Mouse (Mus musculus) neural tube, embryonic 12.5 days (tissue): Measurements from ENCODE around the gene Gm14226. TPM values are rescaled to one million over a fixed set of nuclear protein-coding genes. Genes with fewer than 3 reads are reported as not detected.

ENCODE experiments used
- ATAC-seq: fragments of 200-750 bp; cut with Nextera tagmentation; 2 replicates; pipeline ENCODE4 v1.8.0; 2017; ENCODE audit warnings: low read depth, mild to moderate bottlenecking, moderate TSS enrichment, moderate library complexity; ENCODE audit not compliant: low FRiP score
- H3K27ac ChIP-seq: fragments of 300-500 bp; sonication (generic); 2 replicates; pipeline ENCODE4 v1.5.1; 2016
- H3K27me3 ChIP-seq: fragments of 300-500 bp; sonication (generic); replicated peaks from 2 replicates; pipeline ENCODE4 v1.6.1; 2016; ENCODE audit warnings: mild to moderate bottlenecking
- H3K36me3 ChIP-seq: fragments of 300-500 bp; sonication (generic); 2 replicates; pipeline ENCODE4 v1.6.1; 2016; ENCODE audit warnings: mild to moderate bottlenecking
- H3K4me1 ChIP-seq: fragments of 300-500 bp; sonication (generic); 2 replicates; pipeline ENCODE4 v1.6.1; 2016
- H3K4me2 ChIP-seq: fragments of 300-500 bp; sonication (generic); replicated peaks from 2 replicates; pipeline ENCODE4 v1.6.1; 2016; ENCODE audit warnings: mild to moderate bottlenecking
- H3K4me3 ChIP-seq: fragments of 300-500 bp; sonication (generic); 2 replicates; pipeline ENCODE4 v1.5.1; 2016
- H3K9ac ChIP-seq: fragments of 300-500 bp; sonication (generic); 2 replicates; pipeline ENCODE4 v1.6.1; 2016; ENCODE audit warnings: mild to moderate bottlenecking
- H3K9me3 ChIP-seq: fragments of 300-500 bp; sonication (generic); 2 replicates; pipeline ENCODE4 v1.6.1; 2016; ENCODE audit warnings: mild to moderate bottlenecking
- WGBS: fragments of 180-500 bp; shearing (Covaris S2); methylation state at CpG from one replicate; pipeline ENCODE4 v1.1.7; 2016; 5-methylcytosine and 5-hydroxymethylcytosine counted together
- polyA plus RNA-seq: library from polyadenylated mRNA; unstranded; fragments of >200 nt; fragmentation: Nextera tagmentation; extraction: Ambion mirVana; gene quantifications from 2 replicates; pipeline ENCODE4 v1.2.1, GENCODE M21; 2016

Gm14226 gene
- polyA plus RNA-seq, 1 experiment from 2014 or later: 0.52 TPM

DNA sequence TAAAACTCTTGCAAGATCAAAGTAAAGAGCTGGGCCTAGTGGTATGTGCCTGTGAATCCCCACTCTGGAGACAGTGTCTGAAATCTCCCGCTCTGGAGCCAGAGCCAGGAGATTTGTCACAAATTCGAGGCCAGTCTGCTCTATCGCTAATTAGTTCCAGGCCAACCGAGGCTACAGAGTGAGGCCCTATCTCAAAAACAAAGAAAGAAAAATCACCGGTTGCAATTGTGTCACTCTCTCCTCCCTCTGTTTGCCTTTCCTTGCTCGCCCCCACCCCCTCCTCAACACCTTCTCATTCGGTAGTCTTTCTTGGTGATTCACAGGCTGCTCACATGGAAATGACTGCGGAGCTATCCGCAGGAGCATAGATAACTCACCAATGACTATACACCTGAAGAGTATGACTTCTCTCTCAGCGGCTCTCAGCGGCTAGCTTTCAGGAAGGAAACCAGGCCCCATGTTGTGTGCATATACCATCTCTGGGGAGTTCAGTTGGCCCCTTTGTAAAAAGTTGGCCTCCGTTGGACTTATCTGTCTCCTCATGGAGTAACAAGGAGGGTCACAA is 56.8 kb downstream of the Gm14226 start:
- 17% methylated on average over 12 of the region's 12 CpGs for WGBS
- ATAC-seq: peak; percentile 18; the same call in 1 of the 2 replicates

DNA sequence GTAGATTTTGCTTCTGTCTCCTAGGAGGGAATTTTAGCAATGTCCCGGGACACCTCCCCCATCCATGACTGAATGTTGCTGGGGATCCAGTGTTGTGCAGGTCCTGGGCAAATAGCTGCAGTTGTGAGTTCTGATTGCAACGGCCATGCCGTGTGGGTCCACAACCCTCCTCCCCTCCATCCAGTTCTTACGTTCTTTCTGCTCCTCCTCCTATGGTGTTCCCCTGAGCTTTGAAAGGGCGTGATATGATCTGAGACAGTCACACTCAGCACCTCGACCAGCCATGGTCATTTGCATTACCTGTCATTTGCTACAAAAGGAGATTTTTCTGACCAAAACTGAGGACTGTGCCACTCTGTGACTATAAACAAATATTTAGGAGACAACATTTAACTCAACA is 57.6 kb downstream of the Gm14226 start:
- no peaks in the 10 kb centered on the region for H3K9me3 ChIP-seq
- H3K4me1 ChIP-seq: peaks cover 24% of the 10 kb centered on the region
- no peaks in the 10 kb centered on the region for H3K27me3 ChIP-seq
- WGBS: 86% methylated on average over 6 of the region's 6 CpGs
- no peak overlapping the region for H3K4me3 ChIP-seq
- H3K4me2 ChIP-seq: no peak overlapping the region
- H3K36me3 ChIP-seq: no peaks in the 10 kb centered on the region
- ATAC-seq: no peak
- no peak overlapping the region for H3K27ac ChIP-seq
- H3K9ac ChIP-seq: no peak overlapping the region

More for the DNA sequence above, 56.8 kb downstream of the Gm14226 start:
- Histone ChIP-seq H3K36me3 (no peaks in the 10 kb centered on the region), H3K4me1 (peaks cover 24% of the 10 kb centered on the region), H3K9ac (peak overlapping the region; percentile 80), H3K9me3 (no peaks in the 10 kb centered on the region), H3K4me2 (peak overlapping the region; percentile 80), H3K27me3 (no peaks in the 10 kb centered on the region), H3K27ac (no peak overlapping the region), H3K4me3 (peak overlapping the region; percentile 67)

Other genes starting within 250 kb of the Gm14226 start
- not detected in 2 replicates for gene Gm14214, start 248.2 kb upstream of the Gm14226 start, polyA plus RNA-seq
- 36.7 and 49.2 TPM in 2 replicates for gene Raly, start 227.2 kb upstream of the Gm14226 start, polyA plus RNA-seq
- gene a, start 226.9 kb upstream of the Gm14226 start, polyA plus RNA-seq: 0.89 TPM in 1 of 2 replicates, not detected in the other
- 83.6 and 88.1 TPM in 2 replicates for gene Eif2s2, start 125.3 kb upstream of the Gm14226 start, polyA plus RNA-seq
- 48.5 and 49.3 TPM in 2 replicates for gene Ahcy, start 56.2 kb downstream of the Gm14226 start, polyA plus RNA-seq
- 58.1 and 58.5 TPM in 2 replicates for gene Itch, start 115.2 kb downstream of the Gm14226 start, polyA plus RNA-seq
- 470 and 500 TPM in 2 replicates for gene Dynlrb1, start 218.3 kb downstream of the Gm14226 start, polyA plus RNA-seq